Mouse (Mus musculus) G1E (cell line): ENCODE results near the gene Olfr221. TPM values are rescaled to one million over a fixed set of nuclear protein-coding genes. Genes with fewer than 3 reads are reported as not detected.

ENCODE experiments used
- ATAC-seq: 2 replicates; pipeline ENCODE4 v1.8.0; 2016; ENCODE audit warnings: mild to moderate bottlenecking; ENCODE audit not compliant: insufficient number of reproducible peaks, poor library complexity, low FRiP score, severe bottlenecking; ENCODE audit errors: extremely low read depth
- DNase-seq: peaks from one replicate; pipeline ENCODE4 v3.0.0; 2012; ENCODE audit warnings: low spot score
- H3K27me3 ChIP-seq: 2 replicates; pipeline ENCODE4 v1.6.1; 2012; ENCODE audit warnings: mild to moderate bottlenecking, low read length, inconsistent platforms; ENCODE audit not compliant: insufficient read depth
- H3K36me3 ChIP-seq: replicated peaks from 2 replicates; pipeline ENCODE3; 2012; ENCODE audit warnings: mild to moderate bottlenecking, inconsistent platforms
- H3K4me1 ChIP-seq: 2 replicates; pipeline ENCODE4 v1.6.1; 2012; ENCODE audit warnings: low read depth, low read length, inconsistent platforms, mixed read lengths; ENCODE audit not compliant: insufficient read depth
- H3K4me3 ChIP-seq: 2 replicates; pipeline ENCODE4 v1.5.1; 2012; ENCODE audit warnings: low read depth, mild to moderate bottlenecking, inconsistent platforms, low read length, moderate library complexity, mixed read lengths
- H3K9me3 ChIP-seq: replicated peaks from 2 replicates; pipeline ENCODE4 v1.6.1; 2012; ENCODE audit warnings: inconsistent platforms
- CTCF ChIP-seq: IDR thresholded peaks from 2 replicates; pipeline ENCODE4 v1.5.1; 2012; ENCODE audit warnings: low read depth, low read length, inconsistent platforms, mixed read lengths
- GATA1 ChIP-seq: IDR thresholded peaks from 2 replicates; pipeline ENCODE4 v1.6.1; 2012; ENCODE audit warnings: borderline replicate concordance, low read length, inconsistent platforms, mixed read lengths
- GATA2 ChIP-seq: IDR thresholded peaks from 2 replicates; pipeline ENCODE4 v1.6.1; 2012; ENCODE audit warnings: low read depth, low read length, inconsistent platforms, borderline replicate concordance
- POLR2AphosphoS5 ChIP-seq: IDR thresholded peaks from 2 replicates; pipeline ENCODE4 v1.6.1; 2012; ENCODE audit warnings: low read depth, low read length, inconsistent platforms; ENCODE audit not compliant: insufficient replicate concordance
- TAL1 ChIP-seq: conservative IDR thresholded peaks from 2 replicates; pipeline ENCODE4 v1.6.1; 2012; ENCODE audit warnings: low read depth, low read length, inconsistent platforms, mixed read lengths
- polyA plus RNA-seq: library from polyadenylated mRNA; stranded (reverse); fragments of >175 nt; gene quantifications from 2 replicates; pipeline ENCODE4 v1.2.3, GENCODE M21; 2012
- total RNA-seq, 2 experiments: library from RNA; stranded (forward) in 1 of 2; stranded (reverse) in 1 of 2; fragments of 200-1000 nt in 1 of 2; fragments of >200 nt in 1 of 2; fragmentation: Nextera tagmentation in 1 of 2; gene quantifications; 2 replicates each; pipeline ENCODE4 v1.2.3; 2014 to 2017

The Olfr221 gene
- total and polyA plus RNA-seq, 3 experiments = 0.16 TPM; not detected in 2

DNA sequence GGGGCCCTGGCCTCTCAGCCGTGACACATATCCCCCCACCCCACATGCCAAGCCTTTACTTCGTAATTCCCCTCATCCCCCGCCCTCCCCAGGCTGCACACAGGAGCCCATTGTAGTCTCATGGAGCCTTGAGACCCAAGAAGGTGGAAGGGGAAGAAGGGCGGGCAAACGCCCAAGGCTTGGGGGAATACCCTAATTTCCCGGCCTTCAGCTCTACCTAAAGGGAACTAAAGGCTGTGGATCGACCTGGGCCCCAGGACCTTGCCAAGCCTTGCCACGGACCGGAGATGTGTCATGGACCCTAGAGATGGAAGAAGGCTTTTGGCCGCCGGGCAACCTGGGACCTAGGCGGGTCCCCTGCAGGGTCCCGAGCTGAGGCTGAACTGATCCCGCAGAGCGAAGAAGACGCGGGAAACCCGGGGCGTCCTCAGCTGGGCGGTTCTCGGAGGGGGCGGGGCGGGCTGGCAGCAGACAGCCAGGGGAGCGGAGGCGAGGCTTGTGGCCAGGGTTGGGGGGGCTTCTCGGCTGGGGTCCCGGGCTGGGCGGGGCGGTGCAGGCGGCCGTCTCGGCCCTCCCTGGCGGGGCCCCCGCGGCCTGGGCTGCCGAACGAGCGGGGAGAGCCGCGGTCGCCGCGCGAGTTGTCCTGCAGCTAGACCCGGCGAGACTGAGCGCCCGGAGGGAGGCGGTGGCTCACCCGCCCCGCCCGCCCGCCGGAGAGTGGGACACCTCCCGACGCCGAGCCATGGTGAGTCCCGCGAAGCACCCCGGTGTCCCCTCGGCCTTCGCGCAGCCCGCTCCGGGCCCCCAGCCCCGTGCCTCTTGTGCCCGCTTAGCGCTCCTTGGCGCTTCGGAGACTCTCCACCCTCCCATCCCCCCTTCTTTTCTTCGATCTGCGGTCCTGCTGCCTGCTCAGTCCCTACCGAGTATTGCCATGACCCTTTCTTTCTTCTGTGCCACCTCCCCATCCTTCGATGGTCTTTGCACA is 57.7 kb downstream of the Olfr221 start, which contains the start of gene Arhgef40:
TSS of gene Arhgef40 (plus strand) at position 473 of the 985 bp plus-strand sequence.
- H3K27me3 ChIP-seq = peaks cover 11% of the 10 kb centered on the region
- H3K4me1 ChIP-seq = peaks cover 51% of the 10 kb centered on the region
- no peak for TF ChIP-seq TAL1
- TF ChIP-seq GATA1 = no peak
- TF ChIP-seq CTCF = no peak
- TF ChIP-seq POLR2AphosphoS5 = no peak
- no peak for TF ChIP-seq GATA2
- ATAC-seq (no peak), DNase-seq (peak; percentile 58)
- H3K4me3 ChIP-seq = peak within 1 kb of the TSS; percentile 74
- H3K36me3 ChIP-seq = peaks cover 14% of the 10 kb centered on the region
- no peaks in the 10 kb centered on the region for H3K9me3 ChIP-seq

Other genes starting within 250 kb of the Olfr221 start
- not detected in 2 replicates for gene AY358078, start 242.4 kb downstream of the Olfr221 start, total RNA-seq (2014; fragmentation: Nextera tagmentation)
- gene AY358078, start 242.4 kb downstream of the Olfr221 start, total RNA-seq (2017) = not detected in 2 replicates
- gene AY358078, start 242.4 kb downstream of the Olfr221 start, polyA plus RNA-seq = not detected in 2 replicates
- gene Ear6, start 188.8 kb downstream of the Olfr221 start, total RNA-seq (2014; fragmentation: Nextera tagmentation) = not detected in 2 replicates
- gene Ear6, start 188.8 kb downstream of the Olfr221 start, total RNA-seq (2017) = 0.12 TPM in 1 of 2 replicates, not detected in the other
- gene Ear6, start 188.8 kb downstream of the Olfr221 start, polyA plus RNA-seq = not detected in 2 replicates
- gene Mettl17, start 157.6 kb downstream of the Olfr221 start, total RNA-seq (2014; fragmentation: Nextera tagmentation) = 29.3 and 36.9 TPM in 2 replicates
- 20.6 and 23.2 TPM in 2 replicates for gene Mettl17, start 157.6 kb downstream of the Olfr221 start, total RNA-seq (2017)
- gene Mettl17, start 157.6 kb downstream of the Olfr221 start, polyA plus RNA-seq = 11.7 and 19.5 TPM in 2 replicates
- gene Slc39a2, start 149.6 kb downstream of the Olfr221 start, total RNA-seq (2014; fragmentation: Nextera tagmentation) = 0.29 TPM in 1 of 2 replicates, not detected in the other
- 0.29 and 0.38 TPM in 2 replicates for gene Slc39a2, start 149.6 kb downstream of the Olfr221 start, total RNA-seq (2017)
- 0.02 TPM in 2 replicates for gene Slc39a2, start 149.6 kb downstream of the Olfr221 start, polyA plus RNA-seq
- gene Ndrg2, start 128.3 kb downstream of the Olfr221 start, total RNA-seq (2014; fragmentation: Nextera tagmentation) = not detected in 2 replicates
- gene Ndrg2, start 128.3 kb downstream of the Olfr221 start, total RNA-seq (2017) = 0.05 TPM in 1 of 2 replicates, not detected in the other
- 0.24 TPM in 1 of 2 replicates, not detected in the other for gene Ndrg2, start 128.3 kb downstream of the Olfr221 start, polyA plus RNA-seq
- not detected in 2 replicates for gene Tppp2, start 124.0 kb downstream of the Olfr221 start, total RNA-seq (2014; fragmentation: Nextera tagmentation)
- gene Tppp2, start 124.0 kb downstream of the Olfr221 start, total RNA-seq (2017) = not detected in 2 replicates
- gene Tppp2, start 124.0 kb downstream of the Olfr221 start, polyA plus RNA-seq = not detected in 2 replicates
- not detected in 2 replicates for gene Rnase13, start 119.7 kb downstream of the Olfr221 start, total RNA-seq (2014; fragmentation: Nextera tagmentation)
- gene Rnase13, start 119.7 kb downstream of the Olfr221 start, total RNA-seq (2017) = not detected in 2 replicates
- gene Rnase13, start 119.7 kb downstream of the Olfr221 start, polyA plus RNA-seq = not detected in 2 replicates
- 33.9 and 37.5 TPM in 2 replicates for gene Arhgef40, start 57.7 kb downstream of the Olfr221 start, total RNA-seq (2014; fragmentation: Nextera tagmentation)
- gene Arhgef40, start 57.7 kb downstream of the Olfr221 start, total RNA-seq (2017) = 3.1 and 3.4 TPM in 2 replicates
- 30.3 and 32.2 TPM in 2 replicates for gene Arhgef40, start 57.7 kb downstream of the Olfr221 start, polyA plus RNA-seq
- 0.58 and 2.5 TPM in 2 replicates for gene Tmem253, start 26.8 kb downstream of the Olfr221 start, total RNA-seq (2014; fragmentation: Nextera tagmentation)
- 0.12 and 0.27 TPM in 2 replicates for gene Tmem253, start 26.8 kb downstream of the Olfr221 start, total RNA-seq (2017)
- gene Tmem253, start 26.8 kb downstream of the Olfr221 start, polyA plus RNA-seq = 0.19 and 0.29 TPM in 2 replicates
- gene Zfp219, start 21.7 kb downstream of the Olfr221 start, total RNA-seq (2014; fragmentation: Nextera tagmentation) = 28.1 and 29.6 TPM in 2 replicates
- 16.4 and 16.9 TPM in 2 replicates for gene Zfp219, start 21.7 kb downstream of the Olfr221 start, total RNA-seq (2017)
- gene Zfp219, start 21.7 kb downstream of the Olfr221 start, polyA plus RNA-seq = 83.1 and 97.0 TPM in 2 replicates
- 459 and 507 TPM in 2 replicates for gene Hnrnpc, start 61.6 kb upstream of the Olfr221 start, total RNA-seq (2014; fragmentation: Nextera tagmentation)
- gene Hnrnpc, start 61.6 kb upstream of the Olfr221 start, total RNA-seq (2017) = 383 and 544 TPM in 2 replicates
- gene Hnrnpc, start 61.6 kb upstream of the Olfr221 start, polyA plus RNA-seq = 28.6 and 38.0 TPM in 2 replicates
- 0.30 TPM in 1 of 2 replicates, not detected in the other for gene Rpgrip1, start 68.2 kb upstream of the Olfr221 start, total RNA-seq (2014; fragmentation: Nextera tagmentation)
- gene Rpgrip1, start 68.2 kb upstream of the Olfr221 start, total RNA-seq (2017) = 1.8 and 3.1 TPM in 2 replicates
- 0.17 and 0.28 TPM in 2 replicates for gene Rpgrip1, start 68.2 kb upstream of the Olfr221 start, polyA plus RNA-seq
- gene Supt16, start 155.0 kb upstream of the Olfr221 start, total RNA-seq (2014; fragmentation: Nextera tagmentation) = 173 and 179 TPM in 2 replicates
- 189 and 225 TPM in 2 replicates for gene Supt16, start 155.0 kb upstream of the Olfr221 start, total RNA-seq (2017)
- 37.1 and 44.7 TPM in 2 replicates for gene Supt16, start 155.0 kb upstream of the Olfr221 start, polyA plus RNA-seq
- 222 and 247 TPM in 2 replicates for gene Chd8, start 215.3 kb upstream of the Olfr221 start, total RNA-seq (2014; fragmentation: Nextera tagmentation)
- 57.6 and 78.7 TPM in 2 replicates for gene Chd8, start 215.3 kb upstream of the Olfr221 start, total RNA-seq (2017)
- gene Chd8, start 215.3 kb upstream of the Olfr221 start, polyA plus RNA-seq = 16.0 and 22.6 TPM in 2 replicates
- 42.4 and 49.2 TPM in 2 replicates for gene Tox4, start 236.7 kb upstream of the Olfr221 start, total RNA-seq (2014; fragmentation: Nextera tagmentation)
- 42.9 and 43.0 TPM in 2 replicates for gene Tox4, start 236.7 kb upstream of the Olfr221 start, total RNA-seq (2017)
- 33.1 and 37.2 TPM in 2 replicates for gene Tox4, start 236.7 kb upstream of the Olfr221 start, polyA plus RNA-seq
- 31.2 and 33.2 TPM in 2 replicates for gene Rab2b, start 237.1 kb upstream of the Olfr221 start, total RNA-seq (2014; fragmentation: Nextera tagmentation)
- 13.8 and 14.9 TPM in 2 replicates for gene Rab2b, start 237.1 kb upstream of the Olfr221 start, total RNA-seq (2017)
- 0.62 and 0.91 TPM in 2 replicates for gene Rab2b, start 237.1 kb upstream of the Olfr221 start, polyA plus RNA-seq